Mouse (Mus musculus): ENCODE results near the gene Inafm2. TPM values are rescaled to one million over a fixed set of nuclear protein-coding genes. Genes with fewer than 3 reads are reported as not detected.

Inafm2 gene
- polyA plus RNA-seq, 1 experiment from 2014 or later, result 31.9 TPM

GRCm38 (mm10) chr2:118759828-118760227 is 14.3 kb downstream of the Inafm2 start:
- no peaks in the 10 kb centered on the region for H3K27me3 ChIP-seq (replicated peaks; ENCODE audit: control insufficient read depth, insufficient read depth, low read length)
- H3K4me3 ChIP-seq (ENCODE audit: low read depth, low read length), result no peak overlapping the region
- no peak overlapping the region for H3K4me2 ChIP-seq (ENCODE audit: low read length)
- H3K9ac ChIP-seq (ENCODE audit: low read length), result no peak overlapping the region
- ATAC-seq (replicated peaks; ENCODE audit: low FRiP score, low TSS enrichment, low read depth) (peak; percentile 47), DNase-seq (ENCODE audit: low spot score) (peak; percentile 83)
- 14% methylated on average over 8 of the region's 8 CpGs for WGBS
- H3K27ac ChIP-seq (ENCODE audit: low read depth), result no peak overlapping the region
- H3K4me1 ChIP-seq (replicated peaks; ENCODE audit: control insufficient read depth, insufficient read depth, low read length), result peaks cover 26% of the 10 kb centered on the region
- no peaks in the 10 kb centered on the region for H3K36me3 ChIP-seq (ENCODE audit: control insufficient read depth, insufficient read depth, low read length)
- H3K9me3 ChIP-seq (ENCODE audit: control insufficient read depth, low read length), result no peaks in the 10 kb centered on the region

GRCm38 (mm10) chr2:118760311-118761025 is 14.9 kb downstream of the Inafm2 start:
- WGBS, result 91% methylated on average over 11 of the region's 11 CpGs
- no peaks in the 10 kb centered on the region for H3K36me3 ChIP-seq (ENCODE audit: control insufficient read depth, insufficient read depth, low read length)
- no peak for DNase-seq (ENCODE audit: low spot score)
- no peak overlapping the region for H3K9ac ChIP-seq (ENCODE audit: low read length)
- H3K4me3 ChIP-seq (ENCODE audit: low read depth, low read length), result no peak overlapping the region
- no peak overlapping the region for H3K27ac ChIP-seq (ENCODE audit: low read depth)
- no peaks in the 10 kb centered on the region for H3K9me3 ChIP-seq (ENCODE audit: control insufficient read depth, low read length)
- peaks cover 26% of the 10 kb centered on the region for H3K4me1 ChIP-seq (replicated peaks; ENCODE audit: control insufficient read depth, insufficient read depth, low read length)
- H3K27me3 ChIP-seq (replicated peaks; ENCODE audit: control insufficient read depth, insufficient read depth, low read length), result no peaks in the 10 kb centered on the region
- H3K4me2 ChIP-seq (ENCODE audit: low read length), result no peak overlapping the region
- ATAC-seq (replicated peaks; ENCODE audit: low FRiP score, low TSS enrichment, low read depth), result no peak

DNA sequence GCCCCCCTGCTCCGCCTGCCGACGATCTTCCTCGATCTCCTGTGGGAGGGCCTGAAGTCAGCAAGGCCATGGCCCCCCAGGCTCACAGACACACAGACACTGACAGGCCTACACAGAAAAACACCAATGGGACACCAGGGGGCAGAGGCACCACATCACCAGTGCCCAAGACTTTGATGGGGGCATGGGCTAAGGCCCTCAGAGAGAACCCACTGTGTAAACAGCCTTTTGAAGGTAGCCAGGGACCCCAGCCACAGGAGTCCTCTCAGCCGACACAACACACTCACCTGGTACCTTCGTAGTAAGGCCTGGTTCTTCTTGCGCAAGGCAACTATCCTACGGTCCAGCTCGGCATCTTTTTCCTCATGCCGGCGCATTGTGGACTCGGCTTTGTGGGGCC is 15.8 kb downstream of the Inafm2 start:
- Histone ChIP-seq H3K9ac (ENCODE audit: low read length) (peak overlapping the region; percentile 3; the same call in 1 of the 2 replicates), H3K27ac (ENCODE audit: low read depth) (peak overlapping the region; percentile 95), H3K36me3 (ENCODE audit: control insufficient read depth, insufficient read depth, low read length) (no peaks in the 10 kb centered on the region), H3K4me3 (ENCODE audit: low read depth, low read length) (no peak overlapping the region), H3K27me3 (replicated peaks; ENCODE audit: control insufficient read depth, insufficient read depth, low read length) (no peaks in the 10 kb centered on the region), H3K9me3 (ENCODE audit: control insufficient read depth, low read length) (no peaks in the 10 kb centered on the region), H3K4me1 (replicated peaks; ENCODE audit: control insufficient read depth, insufficient read depth, low read length) (peaks cover 26% of the 10 kb centered on the region), H3K4me2 (ENCODE audit: low read length) (peak overlapping the region; percentile 52)
- no peak for DNase-seq (ENCODE audit: low spot score)
- 87% methylated on average over 12 of the region's 12 CpGs for WGBS
- ATAC-seq (replicated peaks; ENCODE audit: low FRiP score, low TSS enrichment, low read depth), result no peak

- peak within 1 kb of the TSS; percentile 5 for H3K9ac ChIP-seq (ENCODE audit: low read length)
Observed at GRCm38 (mm10) chr2:118761906-118762783, 16.6 kb downstream of the Inafm2 start, which contains the start of gene Ccdc9b. Ccdc9b (minus strand) TSS chr2:118762661.

DNA sequence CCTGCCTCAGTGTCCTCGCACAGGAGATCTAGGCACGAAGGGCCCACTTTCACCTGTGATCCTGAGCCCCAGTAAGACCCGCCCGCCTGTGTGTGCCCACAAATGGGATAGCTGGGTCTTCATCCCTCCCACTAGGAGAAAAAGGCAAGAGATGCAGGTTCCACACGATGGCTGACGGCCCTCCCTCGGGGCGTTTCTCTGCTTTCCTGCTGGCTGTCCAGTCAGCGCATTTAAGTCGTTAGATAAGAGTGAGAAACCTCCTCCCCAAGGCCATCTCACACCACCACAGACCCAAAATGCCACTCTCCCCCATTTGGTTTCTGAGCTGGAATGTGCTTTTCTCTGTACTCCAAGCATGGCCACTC is 17.2 kb downstream of the Inafm2 start:
- ATAC-seq (replicated peaks; ENCODE audit: low FRiP score, low TSS enrichment, low read depth), result no peak

More at GRCm38 (mm10) chr2:118761906-118762783, 16.6 kb downstream of the Inafm2 start, which contains the start of gene Ccdc9b:
- Histone ChIP-seq H3K27ac (ENCODE audit: low read depth) (peak within 1 kb of the TSS; percentile 95), H3K36me3 (ENCODE audit: control insufficient read depth, insufficient read depth, low read length) (no peaks in the 10 kb centered on the region), H3K4me3 (ENCODE audit: low read depth, low read length) (peak within 1 kb of the TSS; percentile 23), H3K4me1 (replicated peaks; ENCODE audit: control insufficient read depth, insufficient read depth, low read length) (peaks cover 26% of the 10 kb centered on the region), H3K4me2 (ENCODE audit: low read length) (peak within 1 kb of the TSS; percentile 52), H3K27me3 (replicated peaks; ENCODE audit: control insufficient read depth, insufficient read depth, low read length) (no peaks in the 10 kb centered on the region), H3K9me3 (ENCODE audit: control insufficient read depth, low read length) (no peaks in the 10 kb centered on the region)
- 9% methylated on average over 29 of the region's 29 CpGs for WGBS
- DNase-seq (ENCODE audit: low spot score) (peak; percentile 87), ATAC-seq (replicated peaks; ENCODE audit: low FRiP score, low TSS enrichment, low read depth) (peak; percentile 54)

DNA sequence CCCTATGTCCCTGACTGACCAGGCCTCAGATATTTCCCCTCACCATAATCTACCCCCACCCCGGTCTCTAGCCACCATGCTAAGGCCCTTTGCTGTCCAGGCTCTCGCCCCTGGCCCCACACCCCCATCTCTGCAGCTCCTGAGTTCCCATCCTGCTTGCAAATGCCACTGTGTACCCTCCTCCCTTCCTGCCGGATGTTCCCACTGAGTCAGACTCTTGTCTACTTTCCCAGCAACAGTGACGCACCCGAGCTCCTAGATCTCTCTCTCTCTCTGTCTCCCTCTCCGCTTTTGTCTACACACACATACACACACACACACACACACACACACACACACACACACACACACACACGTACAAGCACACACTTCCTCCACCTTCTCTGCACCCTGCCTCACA is 17.9 kb downstream of the Inafm2 start:
- H3K9me3 ChIP-seq (ENCODE audit: control insufficient read depth, low read length), result no peaks in the 10 kb centered on the region
- DNase-seq (ENCODE audit: low spot score), result no peak
- H3K27me3 ChIP-seq (replicated peaks; ENCODE audit: control insufficient read depth, insufficient read depth, low read length), result no peaks in the 10 kb centered on the region
- H3K27ac ChIP-seq (ENCODE audit: low read depth), result peak overlapping the region; percentile 95; the same call in 1 of the 2 replicates
- no peaks in the 10 kb centered on the region for H3K36me3 ChIP-seq (ENCODE audit: control insufficient read depth, insufficient read depth, low read length)
- H3K4me3 ChIP-seq (ENCODE audit: low read depth, low read length), result no peak overlapping the region
- no peak overlapping the region for H3K4me2 ChIP-seq (ENCODE audit: low read length)
- no peak for ATAC-seq (replicated peaks; ENCODE audit: low FRiP score, low TSS enrichment, low read depth)
- 58% methylated on average over 7 of the region's 7 CpGs for WGBS
- peaks cover 29% of the 10 kb centered on the region for H3K4me1 ChIP-seq (replicated peaks; ENCODE audit: control insufficient read depth, insufficient read depth, low read length)
- H3K9ac ChIP-seq (ENCODE audit: low read length), result no peak overlapping the region

More for the DNA sequence above, 17.2 kb downstream of the Inafm2 start:
- DNase-seq (ENCODE audit: low spot score), result no peak
- Histone ChIP-seq H3K9me3 (ENCODE audit: control insufficient read depth, low read length) (no peaks in the 10 kb centered on the region), H3K9ac (ENCODE audit: low read length) (peak overlapping the region; percentile 5), H3K4me1 (replicated peaks; ENCODE audit: control insufficient read depth, insufficient read depth, low read length) (peaks cover 26% of the 10 kb centered on the region), H3K36me3 (ENCODE audit: control insufficient read depth, insufficient read depth, low read length) (no peaks in the 10 kb centered on the region), H3K4me2 (ENCODE audit: low read length) (peak overlapping the region; percentile 52), H3K27ac (ENCODE audit: low read depth) (peak overlapping the region; percentile 95), H3K27me3 (replicated peaks; ENCODE audit: control insufficient read depth, insufficient read depth, low read length) (no peaks in the 10 kb centered on the region), H3K4me3 (ENCODE audit: low read depth, low read length) (peak overlapping the region; percentile 23)
- 13% methylated on average over 10 of the region's 10 CpGs for WGBS

DNA sequence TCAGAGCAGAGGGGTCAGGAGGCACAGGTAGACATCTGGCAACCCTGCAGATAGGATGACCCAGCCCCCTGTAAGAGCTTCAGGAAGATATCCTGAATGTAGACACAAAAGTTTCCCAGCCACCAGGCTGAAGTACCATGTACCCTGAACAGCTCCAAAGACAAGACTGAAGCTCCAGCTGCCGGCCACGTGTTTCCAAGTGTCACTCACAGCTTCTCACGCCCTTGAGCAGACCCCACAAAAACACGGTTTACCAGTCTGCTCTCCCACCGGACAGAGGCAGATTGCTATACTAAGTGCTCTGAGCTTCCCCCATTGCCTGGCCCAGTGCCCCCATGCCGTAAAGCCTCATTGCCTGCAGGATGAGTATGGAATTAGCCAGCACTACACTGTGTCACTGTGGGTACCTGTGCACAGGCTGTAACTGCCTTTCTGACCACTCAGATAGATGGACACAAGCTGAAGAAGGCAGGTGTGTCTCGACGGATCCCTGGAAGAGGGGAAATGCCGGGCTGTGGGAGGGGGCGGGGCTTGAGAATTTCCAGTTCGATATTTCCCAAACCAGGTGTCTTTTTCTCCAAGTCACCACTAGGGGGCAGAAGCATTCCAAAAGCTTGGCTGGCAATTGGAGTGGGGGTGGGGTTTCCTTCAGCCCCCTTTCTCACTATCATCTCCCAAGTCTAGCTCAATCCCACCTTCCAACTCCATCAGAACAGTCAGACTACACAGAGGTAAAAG is 18.7 kb downstream of the Inafm2 start:
- ATAC-seq (replicated peaks; ENCODE audit: low FRiP score, low TSS enrichment, low read depth) (no peak), DNase-seq (ENCODE audit: low spot score) (peak; percentile 69)
- Histone ChIP-seq H3K27ac (ENCODE audit: low read depth) (no peak overlapping the region), H3K4me3 (ENCODE audit: low read depth, low read length) (no peak overlapping the region), H3K9me3 (ENCODE audit: control insufficient read depth, low read length) (no peaks in the 10 kb centered on the region), H3K9ac (ENCODE audit: low read length) (no peak overlapping the region), H3K4me1 (replicated peaks; ENCODE audit: control insufficient read depth, insufficient read depth, low read length) (peaks cover 29% of the 10 kb centered on the region), H3K36me3 (ENCODE audit: control insufficient read depth, insufficient read depth, low read length) (no peaks in the 10 kb centered on the region), H3K4me2 (ENCODE audit: low read length) (no peak overlapping the region), H3K27me3 (replicated peaks; ENCODE audit: control insufficient read depth, insufficient read depth, low read length) (no peaks in the 10 kb centered on the region)
- 22% methylated on average over 11 of the region's 11 CpGs for WGBS

- no peak overlapping the region for H3K9ac ChIP-seq (ENCODE audit: low read length)
- no peak overlapping the region for H3K27ac ChIP-seq (ENCODE audit: low read depth)
- H3K4me3 ChIP-seq (ENCODE audit: low read depth, low read length), result no peak overlapping the region
- ATAC-seq (replicated peaks; ENCODE audit: low FRiP score, low TSS enrichment, low read depth) (no peak), DNase-seq (ENCODE audit: low spot score) (no peak)
- no peak overlapping the region for H3K4me2 ChIP-seq (ENCODE audit: low read length)
- 87% methylated on average over 5 of the region's 5 CpGs for WGBS
- no peaks in the 10 kb centered on the region for H3K36me3 ChIP-seq (ENCODE audit: control insufficient read depth, insufficient read depth, low read length)
- H3K27me3 ChIP-seq (replicated peaks; ENCODE audit: control insufficient read depth, insufficient read depth, low read length), result no peaks in the 10 kb centered on the region
- peaks cover 29% of the 10 kb centered on the region for H3K4me1 ChIP-seq (replicated peaks; ENCODE audit: control insufficient read depth, insufficient read depth, low read length)
- H3K9me3 ChIP-seq (ENCODE audit: control insufficient read depth, low read length), result no peaks in the 10 kb centered on the region
Observed at GRCm38 (mm10) chr2:118764875-118765274, 19.3 kb downstream of the Inafm2 start.

Data from intestine, embryonic 14.5 days (tissue).